Mouse (Mus musculus): ENCODE results near the gene Ppm1j.
"Not testable (repeated sequence)": the region's sequence is repeated elsewhere in the genome, so short reads cannot be mapped to it uniquely, and the experiment has no call there.

The Ppm1j gene

GRCm38 (mm10) chr3:104785284-104785683 is 4.4 kb downstream of the Ppm1j start:
- DNase-seq: no peak

- DNase-seq: no peak
These were observed 7.2 kb downstream of the Ppm1j start, which contains the start of gene Rhoc for GRCm38 (mm10) chr3:104788075-104788474. Gene Rhoc (plus strand): TSS chr3:104788375.

GRCm38 (mm10) chr3:104788561-104789311 is 7.9 kb downstream of the Ppm1j start:
- peak; percentile 66 to 75 for DNase-seq

- no peak for DNase-seq
These were observed 8.4 kb downstream of the Ppm1j start for GRCm38 (mm10) chr3:104789312-104789605.

GRCm38 (mm10) chr3:104789822-104790221 is 9.0 kb downstream of the Ppm1j start:
- DNase-seq: peak; percentile 25 to 44

GRCm38 (mm10) chr3:104790401-104790937 is 9.6 kb downstream of the Ppm1j start:
- no peak for DNase-seq

- no peak for DNase-seq
These were observed 10.2 kb downstream of the Ppm1j start for GRCm38 (mm10) chr3:104791017-104791416.

- no peak for DNase-seq
These were observed 10.8 kb downstream of the Ppm1j start for GRCm38 (mm10) chr3:104791671-104792070.

- no peak for DNase-seq
These were observed 11.8 kb downstream of the Ppm1j start for GRCm38 (mm10) chr3:104792360-104793270.

- peak; percentile 22 to 53 for DNase-seq
These were observed 13.3 kb downstream of the Ppm1j start for GRCm38 (mm10) chr3:104793871-104794828.

- no peak for DNase-seq
These were observed 14.2 kb downstream of the Ppm1j start for GRCm38 (mm10) chr3:104794953-104795470.

- no peak for DNase-seq
These were observed 14.9 kb downstream of the Ppm1j start for GRCm38 (mm10) chr3:104795661-104796340.

GRCm38 (mm10) chr3:104796430-104797082 is 15.7 kb downstream of the Ppm1j start:
- DNase-seq: no peak

- DNase-seq: no peak
These were observed 19.8 kb downstream of the Ppm1j start for GRCm38 (mm10) chr3:104800681-104801080.

GRCm38 (mm10) chr3:104801481-104801880 is 20.6 kb downstream of the Ppm1j start:
- DNase-seq: no peak

GRCm38 (mm10) chr3:104804312-104804711 is 23.5 kb downstream of the Ppm1j start:
- DNase-seq: no peak

- no peak for DNase-seq
These were observed 24.7 kb downstream of the Ppm1j start for GRCm38 (mm10) chr3:104805539-104805938.

GRCm38 (mm10) chr3:104811752-104812151 is 30.9 kb downstream of the Ppm1j start:
- no peak for DNase-seq

GRCm38 (mm10) chr3:104812254-104812653 is 31.4 kb downstream of the Ppm1j start:
- DNase-seq: no peak

- not testable (repeated sequence) for DNase-seq
These were observed 32.4 kb downstream of the Ppm1j start for GRCm38 (mm10) chr3:104813227-104813626.

- no peak for DNase-seq
These were observed 33.9 kb downstream of the Ppm1j start for GRCm38 (mm10) chr3:104814746-104815145.
